Mouse (Mus musculus) stomach, embryonic 15.5 days (tissue): ENCODE results near the gene Rps11. TPM values are rescaled to one million over a fixed set of nuclear protein-coding genes. Genes with fewer than 3 reads are reported as not detected.
A peak's percentile ranks its signal among the peaks of the same experiment; 100 is the strongest.

Source experiments
- ATAC-seq: fragments of 200-750 bp; cut with Nextera tagmentation; 2 replicates; pipeline ENCODE4 v1.8.0; 2017; ENCODE audit warnings: low read depth, moderate number of reproducible peaks, moderate TSS enrichment; ENCODE audit not compliant: insufficient read depth, low FRiP score
- H3K27ac ChIP-seq: fragments of 300-500 bp; sonication (generic); 2 replicates; pipeline ENCODE4 v1.5.1; 2015; ENCODE audit warnings: mild to moderate bottlenecking, inconsistent platforms
- H3K27me3 ChIP-seq: fragments of 300-500 bp; sonication (generic); replicated peaks from 2 replicates; pipeline ENCODE4 v1.6.1; 2015; ENCODE audit warnings: inconsistent platforms
- H3K36me3 ChIP-seq: fragments of 300-500 bp; sonication (generic); 2 replicates; pipeline ENCODE4 v1.6.1; 2015; ENCODE audit warnings: inconsistent platforms
- H3K4me1 ChIP-seq: fragments of 300-500 bp; sonication (generic); 2 replicates; pipeline ENCODE4 v1.6.1; 2015; ENCODE audit warnings: inconsistent platforms
- H3K4me2 ChIP-seq: fragments of 300-500 bp; sonication (generic); 2 replicates; pipeline ENCODE4 v1.6.1; 2015; ENCODE audit warnings: mild to moderate bottlenecking, inconsistent platforms
- H3K4me3 ChIP-seq: fragments of 300-500 bp; sonication (generic); replicated peaks from 2 replicates; pipeline ENCODE4 v1.5.1; 2015; ENCODE audit warnings: inconsistent platforms
- H3K9ac ChIP-seq: fragments of 300-500 bp; sonication (generic); 2 replicates; pipeline ENCODE4 v1.6.1; 2015; ENCODE audit warnings: inconsistent platforms
- H3K9me3 ChIP-seq: fragments of 300-500 bp; sonication (generic); 2 replicates; pipeline ENCODE4 v1.6.1; 2016; ENCODE audit warnings: inconsistent platforms
- WGBS: fragments of 180-500 bp; shearing (Covaris S2); methylation state at CpG from one replicate; pipeline ENCODE4 v1.1.7; 2015; 5-methylcytosine and 5-hydroxymethylcytosine counted together
- polyA plus RNA-seq: library from polyadenylated mRNA; unstranded; fragments of >200 nt; fragmentation: Nextera tagmentation; extraction: Ambion mirVana; gene quantifications from 2 replicates; pipeline ENCODE4 v1.2.1, GENCODE M21; 2015

Rps11 gene
- polyA plus RNA-seq, 1 experiment from 2014 or later: 1,420 TPM

GRCm38 (mm10) chr7:45162551-45162950 is 38.3 kb upstream of the Rps11 start:
- H3K27me3 ChIP-seq: peaks cover 49% of the 10 kb centered on the region
- ATAC-seq: peak; percentile 1; the same call in 1 of the 2 replicates

DNA sequence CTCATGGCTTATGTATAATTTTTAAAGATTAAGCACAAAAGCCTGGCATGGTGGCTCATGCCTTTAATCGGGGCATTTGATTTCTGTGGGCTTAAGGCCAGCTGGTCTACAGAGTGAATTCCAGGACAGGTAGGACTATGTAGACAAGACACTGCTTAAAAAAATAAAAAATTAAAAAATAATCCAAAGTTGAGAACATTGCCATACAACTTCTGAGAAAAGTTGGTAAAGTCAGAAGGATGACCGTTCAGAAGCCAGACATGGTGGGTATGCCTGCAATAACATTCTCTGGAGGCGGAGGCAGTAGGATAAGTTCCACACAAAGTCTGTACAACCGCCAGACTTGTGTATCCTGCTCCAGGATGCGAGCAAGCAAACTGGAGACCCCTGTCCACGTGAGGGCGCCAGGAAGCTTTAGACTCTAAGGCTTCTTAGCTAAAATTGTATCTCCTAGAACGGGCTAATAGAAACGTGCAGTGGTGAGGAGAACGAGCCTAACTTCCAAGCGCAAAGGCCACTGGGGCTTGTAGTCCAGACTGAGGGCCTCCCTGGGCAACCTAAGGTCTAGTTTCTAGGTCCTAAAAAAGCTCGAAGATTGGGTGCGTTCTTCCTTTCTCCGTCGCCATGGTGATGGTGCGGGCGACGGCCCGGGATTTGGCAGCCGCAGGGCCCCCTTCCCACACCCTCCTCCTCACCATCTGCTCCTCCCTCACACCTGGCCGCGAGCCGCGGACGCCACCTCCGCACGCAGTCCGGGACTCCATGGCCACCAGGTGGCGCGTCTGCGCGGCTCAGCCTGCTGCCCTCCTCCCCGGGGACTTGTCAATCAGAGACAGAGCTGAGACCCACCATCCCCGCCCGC is 37.6 kb upstream of the Rps11 start:
- WGBS: 4% methylated on average over 35 of the region's 35 CpGs
- Histone ChIP-seq H3K27me3 (peaks cover 42% of the 10 kb centered on the region), H3K9ac (0 out of 2 replicates have a peak overlapping the region, but pooled peaks have one; percentile 2), H3K4me2 (peak overlapping the region; percentile 91), H3K27ac (peak overlapping the region; percentile 6; the same call in 1 of the 2 replicates), H3K4me3 (peak overlapping the region; percentile 45), H3K4me1 (peaks cover 15% of the 10 kb centered on the region), H3K36me3 (peaks cover 9% of the 10 kb centered on the region; the same call in 1 of the 2 replicates), H3K9me3 (no peaks in the 10 kb centered on the region)
- ATAC-seq: peak; percentile 85

More at GRCm38 (mm10) chr7:45162551-45162950, 38.3 kb upstream of the Rps11 start:
- Histone ChIP-seq H3K9me3 (no peaks in the 10 kb centered on the region), H3K4me3 (peak overlapping the region; percentile 45), H3K27ac (no peak overlapping the region), H3K9ac (no peak overlapping the region), H3K4me1 (peaks cover 15% of the 10 kb centered on the region), H3K36me3 (peaks cover 9% of the 10 kb centered on the region; the same call in 1 of the 2 replicates), H3K4me2 (peak overlapping the region; percentile 91)
- WGBS: 25% methylated on average over 6 of the region's 6 CpGs

DNA sequence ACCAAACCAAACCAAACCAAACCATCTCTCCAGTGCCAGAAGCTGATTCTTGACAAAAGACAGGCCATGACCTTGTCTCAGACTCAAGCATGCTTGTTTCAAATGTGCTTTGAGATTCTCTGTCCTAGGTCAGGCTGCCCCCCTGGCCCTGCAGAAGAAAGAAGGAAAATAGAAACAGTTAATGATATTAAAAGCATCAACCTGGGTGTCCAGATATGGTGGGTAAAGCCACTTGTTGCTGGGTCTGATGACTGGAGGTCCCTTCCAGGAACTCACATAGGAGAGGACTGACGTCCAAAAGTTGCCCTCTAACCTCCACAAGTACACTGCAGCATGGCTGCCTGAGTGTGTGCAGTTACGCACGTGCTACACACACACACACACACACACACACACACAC is 36.6 kb upstream of the Rps11 start:
- H3K4me2 ChIP-seq: no peak overlapping the region
- peaks cover 34% of the 10 kb centered on the region for H3K27me3 ChIP-seq
- peaks cover 9% of the 10 kb centered on the region; the same call in 1 of the 2 replicates for H3K36me3 ChIP-seq
- no peak overlapping the region for H3K9ac ChIP-seq
- H3K27ac ChIP-seq: no peak overlapping the region
- H3K9me3 ChIP-seq: no peaks in the 10 kb centered on the region
- peaks cover 15% of the 10 kb centered on the region for H3K4me1 ChIP-seq
- no peak for ATAC-seq
- WGBS: 93% methylated on average over 3 of the region's 3 CpGs
- no peak overlapping the region for H3K4me3 ChIP-seq

GRCm38 (mm10) chr7:45160316-45160800 is 36.1 kb upstream of the Rps11 start:
- no peak for ATAC-seq
- no peak overlapping the region for H3K27ac ChIP-seq
- H3K4me1 ChIP-seq: peaks cover 16% of the 10 kb centered on the region
- H3K36me3 ChIP-seq: peaks cover 9% of the 10 kb centered on the region; the same call in 1 of the 2 replicates
- no peak overlapping the region for H3K4me3 ChIP-seq
- H3K4me2 ChIP-seq: no peak overlapping the region
- H3K9me3 ChIP-seq: no peaks in the 10 kb centered on the region
- peaks cover 29% of the 10 kb centered on the region for H3K27me3 ChIP-seq
- 93% methylated on average over 6 of the region's 6 CpGs for WGBS
- no peak overlapping the region for H3K9ac ChIP-seq

DNA sequence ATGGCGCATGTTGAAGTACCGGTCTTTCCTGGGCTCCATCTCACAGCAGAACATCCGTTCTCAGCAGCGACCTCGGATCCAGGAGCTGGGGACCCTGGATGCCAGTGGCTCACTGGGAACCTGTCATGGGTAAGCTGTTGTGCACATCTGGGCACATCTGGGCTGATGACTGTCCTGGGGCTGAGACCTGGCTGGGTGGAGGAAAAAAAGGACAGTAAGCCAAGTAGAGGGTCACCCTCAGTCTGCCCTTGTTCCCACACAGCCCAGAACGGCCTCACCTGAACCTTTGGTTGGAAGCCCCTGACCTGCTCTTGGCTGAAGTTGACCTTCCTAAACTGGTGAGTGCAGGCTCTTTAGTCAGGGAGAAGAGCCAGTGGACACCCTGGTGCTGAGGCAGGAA is 34.8 kb upstream of the Rps11 start:
- H3K9me3 ChIP-seq: no peaks in the 10 kb centered on the region
- H3K27ac ChIP-seq: no peak overlapping the region
- H3K27me3 ChIP-seq: peaks cover 15% of the 10 kb centered on the region
- no peak overlapping the region for H3K9ac ChIP-seq
- no peak overlapping the region for H3K4me2 ChIP-seq
- no peak overlapping the region for H3K4me3 ChIP-seq
- H3K36me3 ChIP-seq: peaks cover 9% of the 10 kb centered on the region; the same call in 1 of the 2 replicates
- 90% methylated on average over 6 of the region's 6 CpGs for WGBS
- H3K4me1 ChIP-seq: peaks cover 17% of the 10 kb centered on the region
- ATAC-seq: no peak

DNA sequence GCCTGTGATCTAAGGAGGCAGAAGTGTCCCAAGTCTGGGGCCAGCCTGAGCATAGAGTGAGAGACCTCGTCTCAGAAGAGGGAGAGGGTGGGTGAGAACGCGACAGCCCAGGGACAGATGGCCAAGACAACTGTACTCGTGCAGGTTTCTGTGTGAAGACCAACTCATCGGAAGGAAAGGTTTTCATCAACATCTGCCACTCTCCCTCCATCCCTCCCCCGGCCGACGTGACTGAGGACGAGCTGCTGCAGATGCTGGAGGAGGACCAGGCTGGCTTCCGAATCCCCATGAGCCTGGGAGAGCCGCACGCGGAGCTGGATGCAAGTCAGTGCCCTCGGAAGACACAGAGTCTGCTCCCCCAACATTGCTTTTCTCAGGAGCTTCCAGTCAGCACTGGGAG is 33.2 kb upstream of the Rps11 start:
- Histone ChIP-seq H3K4me1 (0 out of 2 replicates have a peak, but pooled peaks cover 10% of the 10 kb centered on the region), H3K9ac (no peak overlapping the region)

DNA sequence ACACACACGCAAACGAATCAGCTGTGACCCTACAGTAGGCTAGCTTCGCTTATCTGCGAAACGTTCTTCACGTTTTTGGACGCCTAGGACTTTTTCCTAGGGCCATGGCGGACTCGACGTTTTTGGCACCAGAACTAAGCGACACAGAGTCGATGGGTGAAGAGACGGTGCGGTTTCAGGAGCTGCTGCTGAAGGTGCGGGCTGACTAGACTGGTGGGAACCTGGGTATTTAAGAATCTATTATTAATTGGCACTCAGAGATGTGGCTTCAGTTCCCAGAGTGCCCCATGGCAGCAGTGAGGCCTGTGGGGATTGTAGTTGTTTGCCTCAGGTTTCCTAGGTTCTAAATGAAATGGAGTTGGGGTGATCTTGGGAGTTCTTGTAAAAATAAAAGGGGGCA is 32.0 kb upstream of the Rps11 start:
- Histone ChIP-seq H3K27ac (no peak overlapping the region), H3K4me2 (no peak overlapping the region), H3K36me3 (peaks cover 9% of the 10 kb centered on the region; the same call in 1 of the 2 replicates), H3K27me3 (no peaks in the 10 kb centered on the region), H3K9me3 (no peaks in the 10 kb centered on the region), H3K4me3 (no peak overlapping the region), H3K9ac (no peak overlapping the region), H3K4me1 (peaks cover 10% of the 10 kb centered on the region)
- ATAC-seq: no peak
- whole genome bisulfite sequencing: 94% methylated on average over 15 of the region's 15 CpGs

More for the DNA sequence above, 33.2 kb upstream of the Rps11 start:
- Histone ChIP-seq H3K9me3 (no peaks in the 10 kb centered on the region), H3K27me3 (no peaks in the 10 kb centered on the region; the same call in 1 of the 2 replicates), H3K36me3 (peaks cover 9% of the 10 kb centered on the region; the same call in 1 of the 2 replicates), H3K4me3 (no peak overlapping the region), H3K4me2 (no peak overlapping the region), H3K27ac (no peak overlapping the region)
- ATAC-seq: no peak
- 81% methylated on average over 14 of the region's 14 CpGs for WGBS

- Histone ChIP-seq H3K4me2 (peak overlapping the region; percentile 72; the same call in 1 of the 2 replicates), H3K27ac (no peak overlapping the region), H3K4me1 (peaks cover 16% of the 10 kb centered on the region), H3K27me3 (no peaks in the 10 kb centered on the region), H3K9ac (no peak overlapping the region), H3K36me3 (0 out of 2 replicates have a peak, but pooled peaks cover 4% of the 10 kb centered on the region), H3K9me3 (no peaks in the 10 kb centered on the region), H3K4me3 (no peak overlapping the region)
- 83% methylated on average over 9 of the region's 9 CpGs for WGBS
- ATAC-seq: no peak
Measured at GRCm38 (mm10) chr7:45155590-45155989, 31.4 kb upstream of the Rps11 start.

- no peak overlapping the region for H3K9ac ChIP-seq
- H3K36me3 ChIP-seq: 0 out of 2 replicates have a peak, but pooled peaks cover 4% of the 10 kb centered on the region
- H3K4me2 ChIP-seq: peak overlapping the region; percentile 72
- H3K27me3 ChIP-seq: no peaks in the 10 kb centered on the region
- WGBS: 69% methylated on average over 12 of the region's 12 CpGs
- no peaks in the 10 kb centered on the region for H3K9me3 ChIP-seq
- H3K4me3 ChIP-seq: peak overlapping the region; percentile 59
- peaks cover 18% of the 10 kb centered on the region for H3K4me1 ChIP-seq
- peak overlapping the region; percentile 96 for H3K27ac ChIP-seq
- ATAC-seq: no peak
Measured at GRCm38 (mm10) chr7:45154993-45155514, 30.8 kb upstream of the Rps11 start.

GRCm38 (mm10) chr7:45154096-45154992 is 30.1 kb upstream of the Rps11 start, which contains the start of the genes Pih1d1 and Aldh16a1:
Pih1d1 (plus strand) TSS chr7:45154303.
Aldh16a1 (minus strand) TSS chr7:45154584.
- ATAC-seq: peak; percentile 93
- 3% methylated on average over 69 of the region's 69 CpGs for WGBS
- peak within 1 kb of the TSS; percentile 72 for H3K4me2 ChIP-seq

DNA sequence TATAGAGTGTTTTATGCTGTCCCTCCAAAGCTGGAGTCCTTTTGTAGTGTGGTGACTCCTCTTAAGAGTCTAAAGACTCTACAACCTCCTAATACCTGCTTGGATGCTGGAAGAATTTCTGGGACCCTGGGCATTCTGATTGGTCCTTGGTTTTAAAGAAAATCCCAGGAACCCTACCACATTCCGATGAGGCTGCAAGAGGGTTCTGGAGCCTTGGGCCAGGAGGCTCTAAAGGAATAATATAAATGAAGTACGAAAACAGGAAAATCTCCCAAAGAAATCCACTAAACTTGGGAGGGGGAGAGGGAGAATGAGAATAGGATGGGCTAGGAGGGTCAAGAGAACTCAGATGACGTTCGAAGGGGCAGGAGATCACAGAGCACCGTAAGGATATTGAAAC is 29.3 kb upstream of the Rps11 start:
- Histone ChIP-seq H3K4me3 (peak overlapping the region; percentile 59), H3K36me3 (0 out of 2 replicates have a peak, but pooled peaks cover 4% of the 10 kb centered on the region), H3K4me2 (peak overlapping the region; percentile 72), H3K9ac (peak overlapping the region; percentile 76), H3K27ac (peak overlapping the region; percentile 96), H3K9me3 (no peaks in the 10 kb centered on the region), H3K4me1 (peaks cover 18% of the 10 kb centered on the region), H3K27me3 (no peaks in the 10 kb centered on the region)
- WGBS: 1% methylated on average over 5 of the region's 5 CpGs
- no peak for ATAC-seq

More at GRCm38 (mm10) chr7:45154096-45154992, 30.1 kb upstream of the Rps11 start, which contains the start of the genes Pih1d1 and Aldh16a1:
- Histone ChIP-seq H3K9me3 (no peaks in the 10 kb centered on the region), H3K4me3 (peak within 1 kb of the TSS; percentile 59), H3K9ac (peak within 1 kb of the TSS; percentile 76), H3K27me3 (no peaks in the 10 kb centered on the region), H3K4me1 (peaks cover 18% of the 10 kb centered on the region), H3K27ac (peak within 1 kb of the TSS; percentile 96), H3K36me3 (0 out of 2 replicates have a peak, but pooled peaks cover 4% of the 10 kb centered on the region)
